Mouse (Mus musculus): ENCODE results near the gene Il20. TPM values are rescaled to one million over a fixed set of nuclear protein-coding genes. Genes with fewer than 3 reads are reported as not detected.

Gene Il20
- total RNA-seq, 2 experiments from 2014 or later: not detected

DNA sequence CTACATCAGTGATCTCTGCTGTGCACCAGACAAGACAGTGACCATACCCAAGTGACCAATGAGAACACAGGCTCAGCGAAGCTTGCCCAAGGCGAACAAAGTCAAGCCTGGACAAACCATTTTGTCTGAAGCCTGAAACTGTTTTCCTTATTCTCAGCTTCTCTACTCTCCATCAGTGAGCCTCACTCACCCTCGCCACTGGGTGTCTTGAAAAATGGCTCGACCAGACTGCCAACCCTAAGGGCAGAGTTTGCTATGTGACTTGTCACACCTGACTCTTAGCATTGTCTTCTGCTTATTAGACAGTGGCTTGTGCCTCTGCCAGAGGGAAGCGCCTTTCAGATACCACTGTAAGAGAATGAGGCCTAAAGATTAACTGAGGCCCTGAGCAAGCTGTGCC lies 46.5 kb downstream of the Il20 start:
- DNase-seq: no peak

- no peak for DNase-seq
Measured at GRCm38 (mm10) chr1:130864238-130864637, 47.0 kb downstream of the Il20 start.

DNA sequence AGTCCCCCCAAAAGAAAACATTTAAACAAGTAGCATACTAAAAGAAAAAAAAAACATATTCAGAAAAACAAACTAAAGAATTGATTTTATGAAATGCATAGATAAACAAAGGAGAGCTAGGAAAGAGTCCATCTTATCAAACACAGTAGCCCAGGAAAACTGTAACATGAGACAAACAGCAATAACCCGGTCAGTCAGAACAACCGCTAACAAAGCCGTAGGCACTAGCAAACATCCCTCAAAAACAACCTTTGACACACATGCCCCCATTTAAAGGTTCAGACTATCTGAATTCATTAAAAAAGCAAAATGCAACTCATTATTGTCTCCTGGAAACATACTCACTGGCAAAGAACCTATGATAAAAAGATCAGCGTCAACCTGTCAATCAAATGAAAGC lies 53.8 kb downstream of the Il20 start:
- DNase-seq: no peak

Other genes starting within 250 kb of the Il20 start
- 1 to 10 TPM in 1 of 2 experiments, under 1 TPM in 1; 0.63 to 1.4 TPM for gene C4bp, start 249.8 kb downstream of the Il20 start, total RNA-seq (2021)
- not detected for gene Gm29427, start 195.7 kb downstream of the Il20 start, total RNA-seq (2021)
- 10 to 100 TPM; 18.0 to 18.1 TPM for gene Yod1, start 194.1 kb downstream of the Il20 start, total RNA-seq (2021)
- gene Pfkfb2, start 182.2 kb downstream of the Il20 start, total RNA-seq (2021): 10 to 100 TPM; 46.2 to 46.7 TPM
- 1 to 10 TPM; 1.3 TPM for gene AA986860, start 179.5 kb downstream of the Il20 start, total RNA-seq (2021)
- not detected for gene Fcamr, start 110.5 kb downstream of the Il20 start, total RNA-seq (2021)
- gene Pigr, start 84.8 kb downstream of the Il20 start, total RNA-seq (2021): not detected
- gene Fcmr, start 45.8 kb downstream of the Il20 start, total RNA-seq (2021): not detected
- not detected for gene Il24, start 24.0 kb downstream of the Il20 start, total RNA-seq (2021)
- gene Il19, start 28.7 kb upstream of the Il20 start, total RNA-seq (2021): not detected
- not detected for gene Il10, start 108.4 kb upstream of the Il20 start, total RNA-seq (2021)
- gene Mapkapk2, start 186.4 kb upstream of the Il20 start, total RNA-seq (2021): 10 to 100 TPM; 26.6 to 32.4 TPM
- gene Dyrk3, start 226.9 kb upstream of the Il20 start, total RNA-seq (2021): 10 to 100 TPM; 19.6 to 19.9 TPM
- 10 to 100 TPM; 36.6 to 41.2 TPM for gene Eif2d, start 241.7 kb upstream of the Il20 start, total RNA-seq (2021)

Measured in layer of hippocampus, postnatal 36 days (tissue).